ENCODE assay signal across 8 mouse cellular contexts in genomic region chrX:19237048-19237737, GRCm38 (mm10).
DNase-seq lines count a peak whose midpoint lies in the region; ATAC-seq lines count a peak whose summit lies in the region.

No protein-coding gene starts in this region.

- peak overlapping the region; percentile 49 for H3K4me3 ChIP-seq in embryonic facial prominence, embryonic 13.5 days
- H3K4me3 ChIP-seq in heart, embryonic 12.5 days = peak overlapping the region; percentile 51
- H3K4me3 ChIP-seq in kidney, embryonic 16.5 days (ENCODE audit: low read length) = peak overlapping the region; percentile 54
- peak overlapping the region; percentile 63 for H3K4me3 ChIP-seq in liver, embryonic 15.5 days (replicated peaks)
- H3K4me3 ChIP-seq in neural tube, embryonic 14.5 days (ENCODE audit: low read depth, low read length) = peak overlapping the region; percentile 39

- H3K9me3 ChIP-seq in embryonic facial prominence, embryonic 13.5 days = no peaks in the 10 kb centered on the region
- no peaks in the 10 kb centered on the region for H3K9me3 ChIP-seq in heart, embryonic 12.5 days (replicated peaks)
- H3K9me3 ChIP-seq in kidney, embryonic 16.5 days (ENCODE audit: low read length) = no peaks in the 10 kb centered on the region
- H3K9me3 ChIP-seq in liver, embryonic 15.5 days (replicated peaks) = no peaks in the 10 kb centered on the region
- no peaks in the 10 kb centered on the region for H3K9me3 ChIP-seq in neural tube, embryonic 14.5 days (ENCODE audit: control insufficient read depth, low read length)

- H3K4me2 ChIP-seq in embryonic facial prominence, embryonic 13.5 days = peak overlapping the region; percentile 71
- peak overlapping the region; percentile 93 for H3K4me2 ChIP-seq in heart, embryonic 12.5 days
- peak overlapping the region; percentile 74 for H3K4me2 ChIP-seq in kidney, embryonic 16.5 days (replicated peaks; ENCODE audit: low read depth, low read length)
- H3K4me2 ChIP-seq in liver, embryonic 15.5 days = peak overlapping the region; percentile 86
- peak overlapping the region; percentile 64 for H3K4me2 ChIP-seq in neural tube, embryonic 14.5 days (ENCODE audit: low read depth, low read length)

- WGBS in embryonic facial prominence, embryonic 13.5 days = 21% methylated on average over 31 of the region's 31 CpGs
- WGBS in heart, embryonic 12.5 days = 9% methylated on average over 31 of the region's 31 CpGs
- WGBS in kidney, embryonic 16.5 days = 18% methylated on average over 30 of the region's 31 CpGs
- WGBS in liver, embryonic 15.5 days (ENCODE audit: insufficient replicate concordance) = 7% methylated on average over 31 of the region's 31 CpGs
- 25% methylated on average over 29 of the region's 31 CpGs for WGBS in neural tube, embryonic 14.5 days

- no peaks in the 10 kb centered on the region for H3K4me1 ChIP-seq in embryonic facial prominence, embryonic 13.5 days
- no peaks in the 10 kb centered on the region for H3K4me1 ChIP-seq in heart, embryonic 12.5 days (replicated peaks)
- no peaks in the 10 kb centered on the region for H3K4me1 ChIP-seq in kidney, embryonic 16.5 days (ENCODE audit: insufficient read depth, low read length)
- H3K4me1 ChIP-seq in liver, embryonic 15.5 days (replicated peaks) = no peaks in the 10 kb centered on the region; the same call in 1 of the 2 replicates
- H3K4me1 ChIP-seq in neural tube, embryonic 14.5 days (ENCODE audit: control insufficient read depth, insufficient read depth, low read length) = no peaks in the 10 kb centered on the region

- no peaks in the 10 kb centered on the region for H3K27me3 ChIP-seq in embryonic facial prominence, embryonic 13.5 days
- no peaks in the 10 kb centered on the region for H3K27me3 ChIP-seq in heart, embryonic 12.5 days (replicated peaks)
- no peaks in the 10 kb centered on the region for H3K27me3 ChIP-seq in kidney, embryonic 16.5 days (ENCODE audit: insufficient read depth, low read length)
- no peaks in the 10 kb centered on the region for H3K27me3 ChIP-seq in liver, embryonic 15.5 days
- H3K27me3 ChIP-seq in neural tube, embryonic 14.5 days (ENCODE audit: control insufficient read depth, insufficient read depth, low read length) = no peaks in the 10 kb centered on the region

- H3K27ac ChIP-seq in embryonic facial prominence, embryonic 13.5 days = no peak overlapping the region
- no peak overlapping the region for H3K27ac ChIP-seq in heart, embryonic 12.5 days (ENCODE audit: poor library complexity, severe bottlenecking)
- no peak overlapping the region for H3K27ac ChIP-seq in kidney, embryonic 16.5 days (ENCODE audit: low read length)
- H3K27ac ChIP-seq in liver, embryonic 15.5 days (replicated peaks) = no peak overlapping the region
- H3K27ac ChIP-seq in neural tube, embryonic 14.5 days (ENCODE audit: low read depth, low read length) = no peak overlapping the region

- DNase-seq in 416B (ENCODE audit: low read depth) = peak; percentile 61
- peak; percentile 7 for DNase-seq in adrenal gland, adult 8-10 months
- DNase-seq in urinary bladder, postnatal 25 days (ENCODE audit: low spot score) = peak; percentile 13

- peak overlapping the region; percentile 61 for H3K9ac ChIP-seq in embryonic facial prominence, embryonic 13.5 days
- peak overlapping the region; percentile 3; the same call in 1 of the 2 replicates for H3K9ac ChIP-seq in heart, embryonic 12.5 days
- H3K9ac ChIP-seq in kidney, embryonic 16.5 days (replicated peaks; ENCODE audit: low read length) = peak overlapping the region; percentile 69
- H3K9ac ChIP-seq in liver, embryonic 15.5 days = peak overlapping the region; percentile 47
- H3K9ac ChIP-seq in neural tube, embryonic 14.5 days (replicated peaks; ENCODE audit: low read depth, low read length) = peak overlapping the region; percentile 41; the same call in 1 of the 2 replicates

- ATAC-seq in embryonic facial prominence, embryonic 13.5 days (ENCODE audit: insufficient number of reproducible peaks, insufficient read depth, low FRiP score, low TSS enrichment, low read depth) = peak; percentile 64; the same call in 1 of the 2 replicates
- ATAC-seq in heart, embryonic 12.5 days (ENCODE audit: insufficient number of reproducible peaks, low FRiP score) = peak; percentile 57
- peak; percentile 85 for ATAC-seq in kidney, embryonic 16.5 days (ENCODE audit: low FRiP score, low TSS enrichment)
- peak; percentile 70 for ATAC-seq in liver, embryonic 15.5 days (ENCODE audit: insufficient read depth)
- ATAC-seq in neural tube, embryonic 14.5 days (ENCODE audit: low read depth) = peak; percentile 52

- no peaks in the 10 kb centered on the region for H3K36me3 ChIP-seq in embryonic facial prominence, embryonic 13.5 days
- no peaks in the 10 kb centered on the region for H3K36me3 ChIP-seq in heart, embryonic 12.5 days
- H3K36me3 ChIP-seq in kidney, embryonic 16.5 days (ENCODE audit: insufficient read depth, low read length) = no peaks in the 10 kb centered on the region
- no peaks in the 10 kb centered on the region for H3K36me3 ChIP-seq in liver, embryonic 15.5 days (replicated peaks)
- H3K36me3 ChIP-seq in neural tube, embryonic 14.5 days (ENCODE audit: control insufficient read depth, insufficient read depth, low read length) = no peaks in the 10 kb centered on the region

Comparison
In these comparisons a context has a peak if more than half of its experiments do, and no peak if none do; other contexts are left out.
1. DNase-seq: peak in every context shown above with its lines; median percentile 61 in 416B; 13 in urinary bladder, postnatal 25 days; 7 in adrenal gland, adult 8-10 months.
2. H3K9ac ChIP-seq: peak in every context shown above with its lines; median percentile 69 in kidney, embryonic 16.5 days; 61 in embryonic facial prominence, embryonic 13.5 days; 47 in liver, embryonic 15.5 days; 41 in neural tube, embryonic 14.5 days; 3 in heart, embryonic 12.5 days.